8 mouse cellular contexts compared by ENCODE assay signal in genomic region chr7:96832551-96832950, GRCm38 (mm10).
DNase-seq lines count a peak whose midpoint lies in the region; ATAC-seq lines count a peak whose summit lies in the region.

No protein-coding gene starts in this region.

- WGBS in midbrain, embryonic 13.5 days: 42% methylated on average over 9 of the region's 9 CpGs
- WGBS in midbrain, embryonic 11.5 days: 76% methylated on average over 9 of the region's 9 CpGs
- 58% methylated on average over 9 of the region's 9 CpGs for WGBS in forebrain, embryonic 11.5 days
- WGBS in hindbrain, embryonic 11.5 days: 24% methylated on average over 9 of the region's 9 CpGs

- H3K36me3 ChIP-seq in midbrain, embryonic 13.5 days: peaks cover 14% of the 10 kb centered on the region
- H3K36me3 ChIP-seq in midbrain, embryonic 11.5 days (ENCODE audit: control insufficient read depth, insufficient read depth, low read length): peaks cover 2% of the 10 kb centered on the region; the same call in 1 of the 2 replicates
- no peaks in the 10 kb centered on the region; the same call in 1 of the 2 replicates for H3K36me3 ChIP-seq in forebrain, embryonic 11.5 days (ENCODE audit: control insufficient read depth, insufficient read depth, low read length)
- no peaks in the 10 kb centered on the region for H3K36me3 ChIP-seq in hindbrain, embryonic 11.5 days (ENCODE audit: control insufficient read depth, insufficient read depth, low read length)

- H3K4me3 ChIP-seq in midbrain, embryonic 13.5 days (replicated peaks): no peak overlapping the region
- H3K4me3 ChIP-seq in midbrain, embryonic 11.5 days (ENCODE audit: low read depth, low read length): no peak overlapping the region
- H3K4me3 ChIP-seq in forebrain, embryonic 11.5 days (ENCODE audit: low read depth, low read length): no peak overlapping the region
- no peak overlapping the region for H3K4me3 ChIP-seq in hindbrain, embryonic 11.5 days (ENCODE audit: low read depth, low read length)

- no peaks in the 10 kb centered on the region for H3K27me3 ChIP-seq in midbrain, embryonic 13.5 days
- H3K27me3 ChIP-seq in midbrain, embryonic 11.5 days (ENCODE audit: control insufficient read depth, insufficient read depth, low read length): no peaks in the 10 kb centered on the region
- H3K27me3 ChIP-seq in forebrain, embryonic 11.5 days (ENCODE audit: control insufficient read depth, insufficient read depth, low read length): no peaks in the 10 kb centered on the region
- H3K27me3 ChIP-seq in hindbrain, embryonic 11.5 days (ENCODE audit: control insufficient read depth, insufficient read depth, low read length): no peaks in the 10 kb centered on the region

- H3K9me3 ChIP-seq in midbrain, embryonic 13.5 days: no peaks in the 10 kb centered on the region
- H3K9me3 ChIP-seq in midbrain, embryonic 11.5 days (ENCODE audit: control insufficient read depth, low read length): no peaks in the 10 kb centered on the region
- no peaks in the 10 kb centered on the region for H3K9me3 ChIP-seq in forebrain, embryonic 11.5 days (ENCODE audit: control insufficient read depth, low read length)
- no peaks in the 10 kb centered on the region for H3K9me3 ChIP-seq in hindbrain, embryonic 11.5 days (ENCODE audit: control insufficient read depth, low read length)

- peak; percentile 80 for ATAC-seq in midbrain, embryonic 13.5 days
- ATAC-seq in midbrain, embryonic 11.5 days (ENCODE audit: low FRiP score): no peak
- peak; percentile 55; the same call in 1 of the 2 replicates for ATAC-seq in forebrain, embryonic 11.5 days (replicated peaks; ENCODE audit: low FRiP score)
- peak; percentile 63; the same call in 1 of the 2 replicates for ATAC-seq in hindbrain, embryonic 11.5 days (ENCODE audit: low FRiP score)

- H3K27ac ChIP-seq in midbrain, embryonic 13.5 days: peak overlapping the region; percentile 59
- no peak overlapping the region for H3K27ac ChIP-seq in midbrain, embryonic 11.5 days (ENCODE audit: low read depth, low read length)
- peak overlapping the region; percentile 71; the same call in 1 of the 2 replicates for H3K27ac ChIP-seq in forebrain, embryonic 11.5 days (ENCODE audit: low read depth, low read length)
- peak overlapping the region; percentile 64 for H3K27ac ChIP-seq in hindbrain, embryonic 11.5 days (ENCODE audit: low read depth, low read length)

- no peak overlapping the region for H3K4me2 ChIP-seq in midbrain, embryonic 13.5 days (replicated peaks)
- H3K4me2 ChIP-seq in midbrain, embryonic 11.5 days: no peak overlapping the region
- H3K4me2 ChIP-seq in forebrain, embryonic 11.5 days (ENCODE audit: low read depth, low read length, severe bottlenecking): no peak overlapping the region
- no peak overlapping the region for H3K4me2 ChIP-seq in hindbrain, embryonic 11.5 days (replicated peaks; ENCODE audit: low read depth, low read length)

- H3K9ac ChIP-seq in midbrain, embryonic 13.5 days (replicated peaks): no peak overlapping the region
- no peak overlapping the region for H3K9ac ChIP-seq in midbrain, embryonic 11.5 days (ENCODE audit: low read length)
- no peak overlapping the region for H3K9ac ChIP-seq in forebrain, embryonic 11.5 days (ENCODE audit: low read length)
- H3K9ac ChIP-seq in hindbrain, embryonic 11.5 days (ENCODE audit: low read depth, low read length): no peak overlapping the region

- peaks cover 33% of the 10 kb centered on the region for H3K4me1 ChIP-seq in midbrain, embryonic 13.5 days (replicated peaks)
- no peaks in the 10 kb centered on the region; the same call in 1 of the 2 replicates for H3K4me1 ChIP-seq in midbrain, embryonic 11.5 days (ENCODE audit: control insufficient read depth, insufficient read depth, low read length)
- H3K4me1 ChIP-seq in forebrain, embryonic 11.5 days (replicated peaks; ENCODE audit: control insufficient read depth, insufficient read depth, low read length): 0 out of 2 replicates have a peak, but pooled peaks cover 4% of the 10 kb centered on the region
- H3K4me1 ChIP-seq in hindbrain, embryonic 11.5 days (replicated peaks; ENCODE audit: control insufficient read depth, insufficient read depth, low read length): no peaks in the 10 kb centered on the region

- no peak for DNase-seq in midbrain, embryonic 11.5 days (ENCODE audit: low spot score, missing footprints)
- peak; percentile 63 for DNase-seq in forebrain, embryonic 11.5 days (ENCODE audit: low spot score)
- DNase-seq in hindbrain, embryonic 11.5 days (ENCODE audit: low spot score): peak; percentile 45
- DNase-seq in layer of hippocampus, adult 9-11 months: peak; percentile 56
- DNase-seq in urinary bladder, postnatal 14 days (ENCODE audit: low spot score): no peak
- no peak for DNase-seq in thymus, postnatal 4 days
- DNase-seq in right cerebral cortex, postnatal 14 days: no peak

Comparison
In these comparisons a context has a peak if more than half of its experiments do, and no peak if none do; other contexts are left out.
1. DNase-seq: peak in forebrain, embryonic 11.5 days (single experiment), hindbrain, embryonic 11.5 days (single experiment) and layer of hippocampus, adult 9-11 months (single experiment); none in midbrain, embryonic 11.5 days (single experiment), urinary bladder, postnatal 14 days (single experiment), thymus, postnatal 4 days (single experiment) and right cerebral cortex, postnatal 14 days (single experiment).